Mouse (Mus musculus): ENCODE measurements around the gene Pknox2. TPM values are rescaled to one million over a fixed set of nuclear protein-coding genes. Genes with fewer than 3 reads are reported as not detected.

The Pknox2 gene
- total RNA-seq, 2 experiments from 2014 or later, result 2.0 to 3.5 TPM

GRCm38 (mm10) chr9:37140464-37141181 lies 6.6 kb downstream of the Pknox2 start:
- DNase-seq (ENCODE audit: low spot score in 2 of 2), result no peak

- DNase-seq (ENCODE audit: low spot score in 2 of 2), result no peak
Measured at GRCm38 (mm10) chr9:37139514-37139913, 7.7 kb downstream of the Pknox2 start.

- no peak for DNase-seq (ENCODE audit: low spot score in 2 of 2)
Measured at GRCm38 (mm10) chr9:37138883-37139282, 8.3 kb downstream of the Pknox2 start.

- DNase-seq (ENCODE audit: low spot score in 2 of 2), result no peak
Measured at GRCm38 (mm10) chr9:37136340-37136739, 10.9 kb downstream of the Pknox2 start.

- DNase-seq (ENCODE audit: low spot score in 2 of 2), result no peak
Measured at GRCm38 (mm10) chr9:37133495-37133894, 13.7 kb downstream of the Pknox2 start.

GRCm38 (mm10) chr9:37129046-37129445 lies 18.2 kb downstream of the Pknox2 start:
- no peak for DNase-seq (ENCODE audit: low spot score in 2 of 2)

GRCm38 (mm10) chr9:37126197-37126596 lies 21.0 kb downstream of the Pknox2 start:
- DNase-seq (ENCODE audit: low spot score in 2 of 2), result no peak

GRCm38 (mm10) chr9:37124696-37125480 lies 22.3 kb downstream of the Pknox2 start:
- DNase-seq (ENCODE audit: low spot score in 2 of 2), result no peak

- DNase-seq (ENCODE audit: low spot score in 2 of 2), result no peak
Measured at GRCm38 (mm10) chr9:37123384-37123783, 23.8 kb downstream of the Pknox2 start.

- no peak for DNase-seq (ENCODE audit: low spot score in 2 of 2)
Measured at GRCm38 (mm10) chr9:37122971-37123370, 24.2 kb downstream of the Pknox2 start.

GRCm38 (mm10) chr9:37122381-37122780 lies 24.8 kb downstream of the Pknox2 start:
- DNase-seq (ENCODE audit: low spot score in 2 of 2), result no peak

- DNase-seq (ENCODE audit: low spot score in 2 of 2), result no peak
Measured at GRCm38 (mm10) chr9:37121761-37122331, 25.4 kb downstream of the Pknox2 start.

GRCm38 (mm10) chr9:37120801-37121200 lies 26.4 kb downstream of the Pknox2 start:
- DNase-seq (ENCODE audit: low spot score in 2 of 2), result no peak

GRCm38 (mm10) chr9:37117529-37117928 lies 29.7 kb downstream of the Pknox2 start:
- no peak for DNase-seq (ENCODE audit: low spot score in 2 of 2)

- DNase-seq (ENCODE audit: low spot score in 2 of 2), result no peak
Measured at GRCm38 (mm10) chr9:37116632-37117413, 30.4 kb downstream of the Pknox2 start.

GRCm38 (mm10) chr9:37115820-37116219 lies 31.4 kb downstream of the Pknox2 start:
- no peak for DNase-seq (ENCODE audit: low spot score in 2 of 2)

GRCm38 (mm10) chr9:37114286-37115267 lies 32.6 kb downstream of the Pknox2 start:
- no peak for DNase-seq (ENCODE audit: low spot score in 2 of 2)

- DNase-seq (ENCODE audit: low spot score in 2 of 2), result no peak
Measured at GRCm38 (mm10) chr9:37107546-37107945, 39.7 kb downstream of the Pknox2 start.

- DNase-seq (ENCODE audit: low spot score in 2 of 2), result no peak
Measured at GRCm38 (mm10) chr9:37106808-37107207, 40.4 kb downstream of the Pknox2 start.

GRCm38 (mm10) chr9:37104249-37104648 lies 43.0 kb downstream of the Pknox2 start:
- no peak for DNase-seq (ENCODE audit: low spot score in 2 of 2)
